Mouse (Mus musculus) adrenal gland (tissue): ENCODE measurements around the gene Csf1.

ENCODE experiments used
- intact Hi-C: fragments of 180-260 bp; cut with DNase I; formaldehyde crosslinking; loops from one replicate; pipeline ENCODE4 v1.15.1; 2025
- long read RNA-seq, 2 experiments: library from polyadenylated mRNA; unstranded; transcript quantifications; one replicate each; pipeline ENCODE4 v2.0.0; 2020; ENCODE audit warnings: borderline replicate concordance in 1 of 2; ENCODE audit not compliant: insufficient replicate concordance in 1 of 2

Csf1 gene
- long read RNA-seq, experiment 1 = 0 reads
- long read RNA-seq, experiment 2, full-length matches to known transcripts = 6 of 12 reads
- long read RNA-seq, experiment 2, partial matches to known transcripts = 3 of 12 reads
- long read RNA-seq, experiment 2, other reads (novel, unspliced or antisense) = 3 of 12 reads

DNA sequence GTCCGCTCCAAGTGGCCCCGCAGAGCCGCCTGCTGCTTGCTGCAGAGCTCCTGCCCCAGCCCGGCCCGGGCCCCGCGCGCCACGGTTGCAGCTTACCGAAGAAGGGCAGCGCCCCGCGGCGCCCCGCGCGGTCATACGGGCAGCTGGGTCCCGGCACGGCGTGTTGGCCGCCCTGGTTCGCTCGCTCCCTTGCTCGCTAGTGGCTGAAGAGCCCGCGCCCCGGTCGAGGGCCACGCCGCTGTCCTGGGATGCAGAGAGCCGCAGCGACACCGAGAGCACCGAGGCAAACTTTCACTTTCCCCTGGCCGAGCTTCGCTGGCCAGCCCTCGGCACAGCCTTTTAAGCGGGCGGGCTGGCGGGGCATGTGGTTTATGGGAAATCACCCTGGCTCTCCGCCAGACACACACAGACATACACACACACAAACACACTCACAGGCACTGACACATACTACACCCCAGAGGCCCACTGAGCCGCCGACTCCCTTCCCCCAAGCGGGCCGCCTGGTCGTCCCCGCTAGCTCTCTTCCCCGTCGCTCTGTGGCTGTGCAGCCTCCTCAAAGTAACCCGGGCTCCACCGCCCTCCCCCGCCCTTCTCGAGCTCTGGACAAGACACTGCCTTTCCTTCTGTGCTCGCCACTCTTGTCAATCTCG, at the start of gene Csf1:
Gene Csf1, minus strand, starts transcription at position 541 of the 653 bp plus-strand sequence.
- intact Hi-C loops = loop anchor here (2.0 kb wide), 1 partner anchor 55 kb away; no protein-coding TSS in a partner anchor

GRCm38 (mm10) chr3:107808013-107808750, 47.9 kb upstream of the Csf1 start:
- intact Hi-C loops = no loop called here

GRCm38 (mm10) chr3:107807386-107807974, 47.2 kb upstream of the Csf1 start:
- intact Hi-C loops = no loop called here

DNA sequence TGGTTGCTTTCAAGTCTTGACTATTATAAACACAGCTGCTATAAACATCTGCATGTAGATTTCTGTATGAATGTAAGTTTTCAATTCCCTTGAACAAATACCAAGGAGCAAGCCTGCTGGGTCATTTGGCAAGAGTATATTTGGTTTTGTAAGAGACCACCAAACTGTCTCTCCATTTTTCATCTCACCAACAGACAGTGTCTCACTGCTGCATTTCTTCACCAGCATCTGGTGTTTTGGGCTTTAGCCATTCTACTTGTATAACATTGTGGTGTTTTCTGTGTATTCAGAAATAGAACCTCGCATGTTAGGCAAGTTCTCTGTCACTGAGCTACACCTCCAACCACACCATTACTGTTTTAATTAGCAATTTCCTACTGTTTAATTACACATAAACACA, 46.6 kb upstream of the Csf1 start:
- intact Hi-C loops = no loop called here

GRCm38 (mm10) chr3:107804799-107805198, 44.5 kb upstream of the Csf1 start:
- intact Hi-C loops = no loop called here

DNA sequence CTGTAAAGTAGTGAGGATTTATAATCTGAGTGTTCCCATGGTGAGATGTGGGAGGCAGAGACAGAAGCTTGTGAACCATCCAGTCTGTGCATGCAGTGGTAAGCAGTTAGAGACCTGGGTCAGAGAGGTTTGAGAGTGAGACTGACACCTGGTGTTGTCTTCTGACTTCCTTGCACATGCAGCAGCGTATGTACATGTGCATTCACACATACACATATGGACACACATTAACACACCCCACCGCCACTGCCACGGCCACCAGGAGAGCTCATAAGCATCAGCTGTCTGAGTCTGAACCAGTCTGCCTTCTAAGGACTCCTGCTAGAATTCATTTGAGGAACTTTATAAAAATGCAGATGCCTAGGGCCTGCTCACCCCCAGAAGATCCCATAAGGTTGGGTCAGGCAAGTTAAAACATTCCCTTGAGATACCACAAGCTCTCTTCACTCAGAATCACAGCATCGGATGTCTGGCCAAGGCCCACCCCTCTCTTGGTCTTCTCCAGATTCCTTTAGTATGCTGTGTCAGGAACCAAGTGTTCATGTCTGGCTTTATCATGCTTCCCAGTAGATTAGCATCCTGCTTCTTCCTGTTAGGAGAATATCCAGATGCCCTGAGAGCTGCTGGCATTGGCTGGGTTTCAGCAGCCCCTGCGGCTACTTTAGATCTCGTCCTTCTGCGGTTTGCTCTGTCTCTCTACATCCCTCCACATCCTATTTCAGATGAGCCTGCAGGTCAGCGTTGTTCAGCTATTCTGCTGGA, 42.1 kb upstream of the Csf1 start:
- intact Hi-C loops = no loop called here

DNA sequence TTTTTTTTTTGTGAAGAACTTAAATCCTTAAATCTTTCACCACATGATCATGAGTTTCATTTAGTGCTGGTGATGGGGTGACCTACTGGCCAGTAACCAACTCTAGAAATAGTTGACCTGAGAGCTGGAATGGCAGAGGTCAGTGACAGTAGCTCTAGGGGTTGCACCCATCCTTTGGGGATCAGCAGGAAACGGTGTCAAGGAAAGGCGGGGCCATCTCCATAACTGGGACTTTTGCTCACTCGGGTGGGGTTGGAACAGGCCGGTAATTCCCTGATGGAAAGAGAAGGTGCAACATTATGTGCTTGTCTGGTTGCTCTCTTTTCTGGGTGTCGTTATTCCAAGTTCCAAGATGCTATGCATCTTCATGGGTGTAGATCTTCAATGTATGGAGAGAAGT, 38.7 kb upstream of the Csf1 start:
- intact Hi-C loops = no loop called here

DNA sequence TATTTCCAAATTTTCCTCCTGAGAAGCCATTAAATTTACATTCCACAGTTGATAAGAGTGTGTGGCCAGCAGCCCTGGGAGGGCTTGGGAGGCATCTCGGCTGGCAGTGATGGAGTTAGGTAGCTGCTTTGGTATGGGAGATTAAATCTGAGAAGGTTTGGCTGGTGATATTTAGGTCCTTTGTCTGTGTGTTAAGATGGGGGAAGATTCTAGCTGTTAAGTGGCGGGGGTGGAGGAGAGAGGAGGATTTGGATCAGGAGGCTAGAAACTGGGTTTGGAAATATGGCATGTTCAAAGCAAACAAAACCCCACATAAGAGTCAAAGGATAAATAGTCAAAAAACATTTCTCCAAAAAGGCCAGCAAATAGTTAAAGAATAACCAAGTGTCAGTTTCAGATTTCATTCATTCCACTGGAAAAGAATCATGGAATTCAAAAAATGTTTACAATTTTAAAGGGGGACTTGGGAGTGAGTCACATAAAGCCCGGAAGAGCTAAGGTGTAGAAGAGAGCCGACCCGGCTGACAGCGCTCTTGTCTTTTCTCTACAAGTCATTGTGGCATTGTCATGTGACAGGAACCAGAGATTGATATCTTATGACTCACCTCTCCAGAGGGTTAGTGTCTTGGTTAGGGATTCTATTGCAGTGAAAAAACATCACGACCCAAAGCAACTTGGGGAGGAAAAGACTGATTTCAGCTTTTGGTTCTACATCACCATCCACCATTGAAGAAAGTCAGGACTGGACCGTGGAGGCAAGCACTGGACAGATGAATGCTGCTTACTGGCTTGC, 36.1 kb upstream of the Csf1 start:
- intact Hi-C loops = no loop called here

GRCm38 (mm10) chr3:107794890-107795289, 34.6 kb upstream of the Csf1 start:
- intact Hi-C loops = no loop called here

- intact Hi-C loops = no loop called here
Measured at GRCm38 (mm10) chr3:107793300-107794201, 33.3 kb upstream of the Csf1 start.

DNA sequence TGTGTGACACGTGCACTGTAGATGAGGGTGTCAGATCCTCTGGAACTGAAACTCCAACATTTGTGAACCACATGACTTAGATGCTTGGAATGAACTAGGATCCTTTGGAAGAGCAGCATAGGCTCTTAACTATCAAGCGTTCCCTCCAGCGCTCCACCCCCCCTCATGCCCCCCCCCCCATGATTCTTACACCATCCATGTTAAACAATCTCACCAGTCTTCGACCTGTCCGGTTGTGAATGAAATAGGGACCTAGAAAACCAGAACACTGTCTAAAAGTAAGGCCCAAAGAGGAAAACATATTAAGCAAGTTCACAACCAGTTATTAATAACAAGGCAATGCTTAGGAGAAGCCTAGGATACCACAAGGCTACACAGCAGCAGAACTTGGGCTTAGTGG, 32.5 kb upstream of the Csf1 start:
- intact Hi-C loops = no loop called here

DNA sequence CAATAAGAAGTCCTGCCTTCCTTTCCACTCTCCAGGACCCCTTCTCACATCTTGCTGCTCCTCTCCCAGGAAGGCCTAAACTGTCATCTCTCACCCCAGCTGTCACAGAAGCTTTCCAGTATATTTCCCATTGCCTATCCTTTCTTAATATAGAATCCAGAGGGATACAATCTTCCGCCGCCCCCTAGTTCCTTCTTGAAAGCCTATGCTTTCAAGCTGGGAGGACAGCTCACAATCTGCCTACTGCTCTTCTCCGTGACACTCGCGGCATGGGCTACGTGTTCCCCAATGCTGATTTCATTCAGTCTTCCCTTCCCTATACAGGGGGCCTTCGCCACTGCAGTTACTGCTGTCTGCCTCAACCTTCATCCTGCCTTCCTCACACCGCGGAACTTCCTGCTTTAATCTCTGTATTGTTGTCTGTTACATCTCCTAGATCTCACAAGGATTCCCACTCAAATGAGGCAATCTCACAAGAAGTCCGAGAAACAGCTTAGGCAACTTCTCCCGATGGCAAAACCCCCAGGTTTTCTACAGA, 30.6 kb upstream of the Csf1 start:
- intact Hi-C loops = no loop called here

- intact Hi-C loops = no loop called here
Measured at GRCm38 (mm10) chr3:107790227-107790626, 30.0 kb upstream of the Csf1 start.

DNA sequence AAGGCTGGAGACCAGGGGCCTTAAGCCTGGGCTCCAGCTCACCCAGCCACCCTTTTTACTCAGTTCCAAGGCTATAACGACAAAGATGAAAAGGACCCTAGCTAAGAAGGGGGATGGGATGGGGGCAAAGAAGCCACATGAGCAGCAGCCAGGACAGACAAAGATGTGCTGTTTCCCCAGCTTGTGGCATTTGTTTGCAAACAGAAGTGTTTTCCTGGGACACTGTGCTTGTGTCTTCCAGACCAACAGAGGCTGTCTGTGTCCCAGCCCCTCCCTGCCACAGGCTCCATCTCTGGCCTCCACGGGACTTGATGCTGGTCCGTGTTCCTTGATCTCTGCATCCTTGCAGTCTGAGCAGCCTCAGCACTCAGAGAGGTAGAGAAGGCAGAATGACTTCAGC, 28.6 kb upstream of the Csf1 start:
- intact Hi-C loops = no loop called here

- intact Hi-C loops = no loop called here
Measured at GRCm38 (mm10) chr3:107787613-107788501, 27.6 kb upstream of the Csf1 start.

- intact Hi-C loops = no loop called here
Measured at GRCm38 (mm10) chr3:107786980-107787612, 26.8 kb upstream of the Csf1 start.

DNA sequence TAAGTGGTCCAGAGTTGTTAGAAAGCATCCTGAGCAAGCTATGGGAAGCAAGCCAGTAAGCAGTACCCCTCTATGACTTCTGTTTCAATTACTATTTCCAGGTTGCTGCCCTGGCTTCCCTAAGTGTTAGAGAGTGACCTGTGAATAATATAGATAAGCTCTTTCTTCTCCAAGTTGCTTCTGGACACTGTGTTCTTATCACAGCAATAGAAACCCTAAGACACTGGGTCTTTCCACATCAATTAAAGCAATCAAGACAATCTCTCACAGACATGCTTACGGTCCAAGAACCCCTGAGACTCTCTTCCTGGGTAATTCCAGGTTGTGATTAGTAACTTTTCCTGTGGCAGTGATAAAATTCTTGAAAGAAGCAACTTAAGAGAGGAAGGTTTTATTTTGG, 26.1 kb upstream of the Csf1 start:
- intact Hi-C loops = no loop called here

GRCm38 (mm10) chr3:107785546-107785945, 25.3 kb upstream of the Csf1 start:
- intact Hi-C loops = no loop called here
